Mouse (Mus musculus) natural killer cell, adult 2 months (primary cell): Measurements from ENCODE around the gene Ovol2.

Experiments used
- DNase-seq, 2 experiments: peaks; one replicate each; pipeline ENCODE4 v3.0.0; 2022; ENCODE audit warnings: low spot score in 2 of 2

Gene Ovol2

GRCm38 (mm10) chr2:144324218-144324617 lies 7.7 kb downstream of the Ovol2 start:
- no peak for DNase-seq

GRCm38 (mm10) chr2:144311372-144311771 lies 20.6 kb downstream of the Ovol2 start:
- DNase-seq = no peak

- DNase-seq = no peak
Measured at GRCm38 (mm10) chr2:144310273-144310672, 21.7 kb downstream of the Ovol2 start.

- DNase-seq = no peak
Measured at GRCm38 (mm10) chr2:144308561-144308960, 23.4 kb downstream of the Ovol2 start.

- no peak for DNase-seq
Measured at GRCm38 (mm10) chr2:144305721-144306294, 26.1 kb downstream of the Ovol2 start.

- no peak for DNase-seq
Measured at GRCm38 (mm10) chr2:144301101-144301500, 30.8 kb downstream of the Ovol2 start.

GRCm38 (mm10) chr2:144299749-144300669 lies 31.9 kb downstream of the Ovol2 start:
- DNase-seq = peak; percentile 18 to 53

GRCm38 (mm10) chr2:144295145-144295735 lies 36.7 kb downstream of the Ovol2 start:
- DNase-seq = no peak

- DNase-seq = no peak
Measured at GRCm38 (mm10) chr2:144291600-144292305, 40.2 kb downstream of the Ovol2 start.

GRCm38 (mm10) chr2:144290321-144290720 lies 41.6 kb downstream of the Ovol2 start:
- no peak for DNase-seq

GRCm38 (mm10) chr2:144281417-144281816 lies 50.5 kb downstream of the Ovol2 start:
- no peak for DNase-seq

GRCm38 (mm10) chr2:144280568-144280967 lies 51.4 kb downstream of the Ovol2 start:
- no peak for DNase-seq

- DNase-seq = no peak
Measured at GRCm38 (mm10) chr2:144279742-144280141, 52.2 kb downstream of the Ovol2 start.

- DNase-seq = no peak
Measured at GRCm38 (mm10) chr2:144276885-144277284, 55.1 kb downstream of the Ovol2 start.

- DNase-seq = no peak
Measured at GRCm38 (mm10) chr2:144274741-144275140, 57.2 kb downstream of the Ovol2 start.

GRCm38 (mm10) chr2:144272088-144272487 lies 59.9 kb downstream of the Ovol2 start:
- DNase-seq = no peak

- peak; percentile 87 to 93 for DNase-seq
Measured at GRCm38 (mm10) chr2:144270507-144271420, 61.2 kb downstream of the Ovol2 start, which contains the start of the genes Mgme1 and Snx5. TSS of gene Mgme1 (plus strand) at chr2:144270663. TSS of gene Snx5 (minus strand) at chr2:144270906.

GRCm38 (mm10) chr2:144269679-144270475 lies 62.1 kb downstream of the Ovol2 start:
- no peak for DNase-seq

GRCm38 (mm10) chr2:144269306-144269650 lies 62.7 kb downstream of the Ovol2 start:
- DNase-seq = no peak
